Mouse (Mus musculus): ENCODE data around the gene Cluap1. TPM values are rescaled to one million over a fixed set of nuclear protein-coding genes. Genes with fewer than 3 reads are reported as not detected.
A peak's percentile ranks its signal among the peaks of the same experiment; 100 is the strongest.

The Cluap1 gene
- total and polyA plus RNA-seq, 3 experiments = 4.9 to 10.9 (median 9.7) TPM

DNA sequence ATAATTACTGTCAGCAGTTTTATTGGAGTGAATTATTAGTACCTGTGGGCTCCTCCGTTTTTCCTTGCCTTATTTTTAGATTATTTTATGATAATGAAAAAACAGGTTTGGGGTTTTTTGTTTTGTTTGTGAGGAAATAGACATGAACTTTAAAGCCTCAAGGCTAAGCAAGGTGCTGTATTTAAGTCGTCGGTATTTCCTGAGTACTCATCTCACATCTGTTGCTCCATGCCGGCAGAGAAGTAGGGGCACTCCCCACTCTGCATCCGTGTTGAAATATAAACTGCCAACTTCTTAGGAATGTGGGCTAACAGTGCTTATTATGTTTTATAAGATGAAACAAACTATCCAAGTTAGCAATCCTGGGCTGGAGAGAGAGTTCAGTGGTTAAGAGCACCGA is 12.6 kb upstream of the Cluap1 start:
- TF ChIP-seq CTCF (IDR thresholded peaks at IDR 0.05) (no peak), EP300 (IDR thresholded peaks at IDR 0.05; ENCODE audit: insufficient read depth, low read depth, low read length) (no peak), POLR2A (IDR thresholded peaks at IDR 0.05; ENCODE audit: insufficient read depth, low read depth, low read length) (no peak)
- WGBS = 61% methylated on average over 6 of the region's 6 CpGs
- H3K27ac ChIP-seq = peak overlapping the region; percentile 40; the same call in 1 of the 2 replicates
- DNase-seq = no peak
- intact Hi-C loops (cut with DNase I) = no loop called here
- H3K4me1 ChIP-seq (ENCODE audit: control insufficient read depth, insufficient read depth, low read length) = peaks cover 15% of the 10 kb centered on the region
- no peak overlapping the region for H3K9ac ChIP-seq (ENCODE audit: low read depth, low read length)
- no peaks in the 10 kb centered on the region for H3K27me3 ChIP-seq (ENCODE audit: control insufficient read depth, insufficient read depth, low read length)
- H3K4me3 ChIP-seq = no peak overlapping the region
- H3K36me3 ChIP-seq (ENCODE audit: control insufficient read depth, insufficient read depth, low read length) = peaks cover 9% of the 10 kb centered on the region
- no peaks in the 10 kb centered on the region; the same call in none of the 2 replicates for H3K79me2 ChIP-seq (replicated peaks; ENCODE audit: control insufficient read depth, insufficient read depth, low read length)

GRCm38 (mm10) chr16:3896553-3896952 is 12.0 kb upstream of the Cluap1 start:
- H3K4me1 ChIP-seq (ENCODE audit: control insufficient read depth, insufficient read depth, low read length) = peaks cover 15% of the 10 kb centered on the region
- H3K79me2 ChIP-seq (replicated peaks; ENCODE audit: control insufficient read depth, insufficient read depth, low read length) = no peaks in the 10 kb centered on the region; the same call in none of the 2 replicates
- intact Hi-C loops (cut with DNase I) = no loop called here
- no peaks in the 10 kb centered on the region for H3K27me3 ChIP-seq (ENCODE audit: control insufficient read depth, insufficient read depth, low read length)
- no peak for DNase-seq
- no peak for TF ChIP-seq CTCF (IDR thresholded peaks at IDR 0.05)
- TF ChIP-seq EP300 (IDR thresholded peaks at IDR 0.05; ENCODE audit: insufficient read depth, low read depth, low read length) = no peak
- no peak for TF ChIP-seq POLR2A (IDR thresholded peaks at IDR 0.05; ENCODE audit: insufficient read depth, low read depth, low read length)
- H3K9ac ChIP-seq (ENCODE audit: low read depth, low read length) = no peak overlapping the region
- WGBS = 84% methylated on average over 1 of the region's 1 CpGs
- H3K27ac ChIP-seq = no peak overlapping the region
- H3K4me3 ChIP-seq = no peak overlapping the region
- H3K36me3 ChIP-seq (ENCODE audit: control insufficient read depth, insufficient read depth, low read length) = peaks cover 9% of the 10 kb centered on the region

- Histone ChIP-seq H3K27ac (no peak overlapping the region), H3K36me3 (ENCODE audit: control insufficient read depth, insufficient read depth, low read length) (peaks cover 3% of the 10 kb centered on the region), H3K9ac (ENCODE audit: low read depth, low read length) (no peak overlapping the region), H3K4me3 (no peak overlapping the region), H3K4me1 (ENCODE audit: control insufficient read depth, insufficient read depth, low read length) (no peaks in the 10 kb centered on the region), H3K27me3 (ENCODE audit: control insufficient read depth, insufficient read depth, low read length) (no peaks in the 10 kb centered on the region), H3K79me2 (replicated peaks; ENCODE audit: control insufficient read depth, insufficient read depth, low read length) (no peaks in the 10 kb centered on the region)
- TF ChIP-seq CTCF (IDR thresholded peaks at IDR 0.05) (no peak), EP300 (IDR thresholded peaks at IDR 0.05; ENCODE audit: insufficient read depth, low read depth, low read length) (no peak), POLR2A (IDR thresholded peaks at IDR 0.05; ENCODE audit: insufficient read depth, low read depth, low read length) (no peak)
- WGBS = 61% methylated on average over 2 of the region's 2 CpGs
- DNase-seq = no peak
- intact Hi-C loops (cut with DNase I) = no loop called here
These were observed 1.1 kb upstream of the Cluap1 start for GRCm38 (mm10) chr16:3907471-3907870.

DNA sequence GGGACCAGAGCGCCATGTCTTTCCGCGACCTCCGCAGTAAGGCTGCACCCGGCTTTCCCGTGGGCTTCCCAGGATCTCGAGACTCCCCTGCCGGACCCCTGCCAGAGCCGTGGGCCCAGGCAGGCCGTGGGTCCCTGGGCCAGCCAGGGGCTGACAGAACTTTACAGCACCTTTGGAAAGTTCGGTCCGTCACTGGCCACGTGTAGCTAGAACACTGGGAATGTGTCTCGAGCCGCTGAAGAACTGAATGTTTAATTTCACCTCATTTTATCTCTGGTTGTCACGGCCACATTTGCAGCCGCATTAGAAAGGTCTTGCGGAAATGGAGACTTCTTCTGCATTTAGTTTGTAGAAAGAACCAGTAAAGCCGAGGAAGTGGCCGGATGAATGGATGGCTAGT is 517 bp downstream of the Cluap1 start:
- Histone ChIP-seq H3K27me3 (ENCODE audit: control insufficient read depth, insufficient read depth, low read length) (no peaks in the 10 kb centered on the region), H3K27ac (peak overlapping the region; percentile 90), H3K4me1 (ENCODE audit: control insufficient read depth, insufficient read depth, low read length) (no peaks in the 10 kb centered on the region), H3K4me3 (peak overlapping the region; percentile 75), H3K9ac (ENCODE audit: low read depth, low read length) (peak overlapping the region; percentile 79), H3K79me2 (replicated peaks; ENCODE audit: control insufficient read depth, insufficient read depth, low read length) (no peaks in the 10 kb centered on the region), H3K36me3 (ENCODE audit: control insufficient read depth, insufficient read depth, low read length) (peaks cover 3% of the 10 kb centered on the region)
- TF ChIP-seq POLR2A (IDR thresholded peaks at IDR 0.05; ENCODE audit: insufficient read depth, low read depth, low read length) (no peak), CTCF (IDR thresholded peaks at IDR 0.05) (no peak), EP300 (IDR thresholded peaks at IDR 0.05; ENCODE audit: insufficient read depth, low read depth, low read length) (no peak)
- no peak for DNase-seq
- 3% methylated on average over 20 of the region's 20 CpGs for WGBS
- intact Hi-C loops (cut with DNase I) = loop anchor here (2.0 kb wide), 2 partner anchors 62 to 94 kb away; partner anchors contain the start of genes Slx4 and Zfp174

DNA sequence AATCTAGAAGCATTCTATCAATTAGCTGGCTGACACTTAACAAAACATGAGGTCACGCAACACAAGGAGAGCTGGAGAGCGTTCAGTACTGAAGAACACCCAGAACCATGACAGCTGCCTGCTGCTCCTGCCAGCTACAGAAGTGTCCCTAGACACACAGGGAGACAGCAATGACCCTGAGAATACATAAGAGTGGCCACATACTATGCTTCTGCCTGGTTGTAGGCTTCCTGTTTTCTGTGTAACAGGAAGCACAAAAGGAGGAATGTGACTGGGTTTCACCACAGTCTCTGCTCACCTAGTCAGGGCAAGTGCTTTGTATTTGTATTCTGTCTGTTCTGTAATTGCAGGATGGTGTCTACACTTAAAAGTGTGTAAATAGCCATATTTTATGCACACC is 12.2 kb downstream of the Cluap1 start:
- intact Hi-C loops (cut with DNase I) = no loop called here
- WGBS = 67% methylated on average over 2 of the region's 2 CpGs
- no peak overlapping the region for H3K27ac ChIP-seq
- H3K4me3 ChIP-seq = no peak overlapping the region
- DNase-seq = no peak
- no peaks in the 10 kb centered on the region for H3K27me3 ChIP-seq (ENCODE audit: control insufficient read depth, insufficient read depth, low read length)
- H3K79me2 ChIP-seq (replicated peaks; ENCODE audit: control insufficient read depth, insufficient read depth, low read length) = no peaks in the 10 kb centered on the region
- no peak overlapping the region for H3K9ac ChIP-seq (ENCODE audit: low read depth, low read length)
- H3K4me1 ChIP-seq (ENCODE audit: control insufficient read depth, insufficient read depth, low read length) = no peaks in the 10 kb centered on the region
- H3K36me3 ChIP-seq (ENCODE audit: control insufficient read depth, insufficient read depth, low read length) = no peaks in the 10 kb centered on the region; the same call in 1 of the 2 replicates
- TF ChIP-seq POLR2A (IDR thresholded peaks at IDR 0.05; ENCODE audit: insufficient read depth, low read depth, low read length) (no peak), CTCF (IDR thresholded peaks at IDR 0.05) (no peak), EP300 (IDR thresholded peaks at IDR 0.05; ENCODE audit: insufficient read depth, low read depth, low read length) (no peak)

- no peak overlapping the region for H3K27ac ChIP-seq
- no peak for TF ChIP-seq POLR2A (IDR thresholded peaks at IDR 0.05; ENCODE audit: insufficient read depth, low read depth, low read length)
- TF ChIP-seq EP300 (IDR thresholded peaks at IDR 0.05; ENCODE audit: insufficient read depth, low read depth, low read length) = no peak
- TF ChIP-seq CTCF (IDR thresholded peaks at IDR 0.05) = no peak
- H3K36me3 ChIP-seq (ENCODE audit: control insufficient read depth, insufficient read depth, low read length) = no peaks in the 10 kb centered on the region
- intact Hi-C loops (cut with DNase I) = no loop called here
- no peak overlapping the region for H3K9ac ChIP-seq (ENCODE audit: low read depth, low read length)
- H3K4me3 ChIP-seq = no peak overlapping the region
- H3K79me2 ChIP-seq (replicated peaks; ENCODE audit: control insufficient read depth, insufficient read depth, low read length) = no peaks in the 10 kb centered on the region
- no peaks in the 10 kb centered on the region for H3K27me3 ChIP-seq (ENCODE audit: control insufficient read depth, insufficient read depth, low read length)
- no peak for DNase-seq
- no peaks in the 10 kb centered on the region for H3K4me1 ChIP-seq (ENCODE audit: control insufficient read depth, insufficient read depth, low read length)
- 88% methylated on average over 3 of the region's 3 CpGs for WGBS
These were observed 14.9 kb downstream of the Cluap1 start for GRCm38 (mm10) chr16:3923515-3923914.
